Mouse (Mus musculus): ENCODE measurements around the gene Zic4. TPM values are rescaled to one million over a fixed set of nuclear protein-coding genes. Genes with fewer than 3 reads are reported as not detected.

The Zic4 gene
- polyA plus RNA-seq (2014; fragmentation: Nextera tagmentation; extraction: Ambion mirVana): not detected in 2 replicates

DNA sequence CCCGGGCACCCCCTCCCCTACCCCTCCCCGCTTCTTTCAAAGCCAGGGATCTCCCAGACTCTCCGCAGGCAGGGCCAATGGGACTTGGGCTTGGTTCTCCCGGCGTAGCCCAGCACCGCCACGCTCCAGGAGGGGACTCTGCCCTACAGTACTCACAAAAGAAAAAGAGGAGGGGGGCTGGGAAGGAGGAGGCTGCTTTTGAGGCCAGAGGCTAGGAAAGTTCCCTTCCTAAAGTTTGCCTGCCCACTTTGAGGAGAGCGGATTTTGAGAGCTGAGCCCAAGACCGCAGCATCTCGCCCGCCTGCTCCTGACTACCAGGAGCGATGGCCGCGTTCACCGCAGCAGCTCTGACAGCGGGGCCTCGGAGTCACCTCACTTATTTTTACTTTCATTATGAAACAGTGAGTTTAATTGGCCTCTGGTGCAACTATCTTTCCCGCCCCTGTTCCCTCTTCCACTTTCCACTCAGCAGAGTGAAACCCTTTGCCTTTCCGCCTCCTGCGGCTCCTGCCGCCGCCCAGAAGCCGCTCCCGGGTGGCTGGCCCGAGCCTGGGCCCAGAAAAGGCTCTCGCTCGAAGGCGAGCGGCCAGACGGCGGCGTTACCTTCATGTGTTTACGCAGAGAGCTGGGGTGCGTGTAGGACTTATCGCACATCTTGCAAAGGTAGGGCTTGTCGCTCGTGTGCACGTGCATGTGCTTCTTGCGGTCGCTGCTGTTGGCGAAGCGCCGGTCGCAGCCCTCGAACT is at the start of gene Zic4:
TSS of gene Zic4 (plus strand) at position 558 of the 746 bp plus-strand sequence.
- DNase-seq (peak; percentile 52), ATAC-seq (ENCODE audit: insufficient read depth) (peak; percentile 60; the same call in 1 of the 2 replicates)

DNA sequence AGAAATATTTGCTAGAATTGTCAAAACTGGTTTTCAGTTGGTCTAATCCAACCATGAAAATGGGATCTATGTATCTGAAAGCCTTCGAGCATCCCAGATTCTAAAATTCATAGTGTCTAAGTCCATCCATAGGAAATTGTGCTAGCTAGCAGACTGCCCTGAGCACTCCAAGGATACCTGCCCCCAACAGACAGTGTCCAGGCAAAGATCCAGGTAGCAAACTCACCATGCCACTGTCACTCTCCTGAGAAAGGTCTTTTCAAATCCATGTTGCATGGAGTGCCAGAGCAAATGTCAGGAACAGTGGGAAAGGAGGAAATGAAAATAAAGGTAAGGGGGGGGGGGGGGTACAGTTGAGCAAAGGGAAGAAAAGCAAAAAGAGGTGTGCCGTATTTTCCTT is 14.6 kb upstream of the Zic4 start:
- Histone ChIP-seq H3K4me2 (no peak overlapping the region), H3K36me3 (ENCODE audit: insufficient read depth) (no peaks in the 10 kb centered on the region), H3K4me3 (ENCODE audit: low read depth, low read length) (no peak overlapping the region), H3K9ac (no peak overlapping the region), H3K27me3 (ENCODE audit: insufficient read depth, low read length) (peaks cover 37% of the 10 kb centered on the region), H3K9me3 (ENCODE audit: low read depth, low read length) (no peaks in the 10 kb centered on the region), H3K27ac (ENCODE audit: low read depth) (no peak overlapping the region), H3K4me1 (ENCODE audit: insufficient read depth) (no peaks in the 10 kb centered on the region)
- TF ChIP-seq CTCF (IDR thresholded peaks at IDR 0.05; ENCODE audit: low read depth): no peak
- DNase-seq (no peak), ATAC-seq (ENCODE audit: insufficient read depth) (no peak)
- WGBS: 65% methylated on average over 2 of the region's 2 CpGs

More for the DNA sequence above, at the start of gene Zic4:
- no peak for TF ChIP-seq CTCF (IDR thresholded peaks at IDR 0.05; ENCODE audit: low read depth)
- under 1% methylated on average over 45 of the region's 45 CpGs for WGBS
- no peaks in the 10 kb centered on the region for H3K36me3 ChIP-seq (ENCODE audit: insufficient read depth)
- H3K9ac ChIP-seq: no peak within 1 kb of the TSS; the same call in 1 of the 2 replicates
- H3K4me2 ChIP-seq: peak within 1 kb of the TSS; percentile 50
- H3K27ac ChIP-seq (ENCODE audit: low read depth): no peak within 1 kb of the TSS
- peak within 1 kb of the TSS; percentile 30 for H3K4me3 ChIP-seq (ENCODE audit: low read depth, low read length)
- H3K4me1 ChIP-seq (ENCODE audit: insufficient read depth): no peaks in the 10 kb centered on the region
- H3K27me3 ChIP-seq (ENCODE audit: insufficient read depth, low read length): peaks cover 93% of the 10 kb centered on the region
- no peaks in the 10 kb centered on the region for H3K9me3 ChIP-seq (ENCODE audit: low read depth, low read length)

DNA sequence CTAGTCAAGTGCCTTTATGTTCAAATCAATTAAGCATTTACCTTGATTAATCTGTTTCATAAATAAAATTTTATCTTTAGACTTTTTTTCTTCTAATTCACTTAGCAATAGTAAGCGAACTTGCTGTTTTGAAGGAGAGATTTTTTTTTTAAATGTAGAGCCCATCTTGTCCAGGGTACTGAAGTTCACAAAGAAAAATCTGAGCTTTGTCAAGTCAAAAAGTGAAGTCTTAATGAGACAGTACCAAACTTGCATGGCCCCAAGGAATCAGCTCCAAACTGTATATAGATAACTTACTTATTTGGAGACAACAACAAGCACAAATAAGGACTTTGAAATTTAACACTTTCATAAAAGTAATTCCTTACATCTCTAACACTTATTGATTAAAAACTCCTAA is 13.5 kb upstream of the Zic4 start:
- no peak overlapping the region for H3K9ac ChIP-seq
- no peak overlapping the region for H3K4me3 ChIP-seq (ENCODE audit: low read depth, low read length)
- no peaks in the 10 kb centered on the region for H3K36me3 ChIP-seq (ENCODE audit: insufficient read depth)
- H3K4me2 ChIP-seq: no peak overlapping the region
- peaks cover 49% of the 10 kb centered on the region for H3K27me3 ChIP-seq (ENCODE audit: insufficient read depth, low read length)
- ATAC-seq (ENCODE audit: insufficient read depth) (no peak), DNase-seq (no peak)
- no peaks in the 10 kb centered on the region for H3K4me1 ChIP-seq (ENCODE audit: insufficient read depth)
- no peak for TF ChIP-seq CTCF (IDR thresholded peaks at IDR 0.05; ENCODE audit: low read depth)
- no peak overlapping the region for H3K27ac ChIP-seq (ENCODE audit: low read depth)
- no peaks in the 10 kb centered on the region for H3K9me3 ChIP-seq (ENCODE audit: low read depth, low read length)
- WGBS: 47% methylated on average over 1 of the region's 1 CpGs

DNA sequence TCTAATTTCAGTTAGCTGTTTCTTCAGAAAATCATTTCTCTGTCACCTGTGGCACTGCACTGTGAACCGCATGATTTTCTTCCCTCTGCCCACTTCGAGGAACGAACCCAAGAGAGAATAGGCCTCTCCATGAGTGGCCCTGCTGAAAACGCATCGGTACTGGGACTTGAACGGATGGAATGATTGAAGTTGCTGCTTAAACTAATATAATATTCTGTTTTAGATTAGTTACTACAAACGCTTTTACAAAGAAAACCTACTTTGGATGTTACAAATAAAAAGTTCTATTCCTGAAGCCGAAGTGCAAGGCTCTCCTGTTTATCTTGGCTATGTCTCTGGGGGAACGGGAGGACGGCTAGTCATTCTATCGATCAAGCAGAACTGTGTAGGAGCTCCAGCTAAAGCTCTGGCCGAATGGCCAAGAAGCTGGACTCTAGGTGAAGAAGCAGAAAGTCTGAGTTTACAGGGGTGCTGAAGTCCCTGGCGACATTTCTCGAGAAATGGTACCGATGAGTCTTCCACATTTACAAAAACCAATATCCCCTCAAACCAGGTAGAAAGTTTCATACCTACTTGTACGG is 11.9 kb upstream of the Zic4 start:
- Histone ChIP-seq H3K36me3 (ENCODE audit: insufficient read depth) (no peaks in the 10 kb centered on the region), H3K4me2 (no peak overlapping the region), H3K9me3 (ENCODE audit: low read depth, low read length) (no peaks in the 10 kb centered on the region), H3K4me1 (ENCODE audit: insufficient read depth) (no peaks in the 10 kb centered on the region), H3K9ac (no peak overlapping the region), H3K4me3 (ENCODE audit: low read depth, low read length) (no peak overlapping the region), H3K27me3 (ENCODE audit: insufficient read depth, low read length) (peaks cover 64% of the 10 kb centered on the region), H3K27ac (ENCODE audit: low read depth) (no peak overlapping the region)
- DNase-seq (no peak), ATAC-seq (ENCODE audit: insufficient read depth) (no peak)
- TF ChIP-seq CTCF (IDR thresholded peaks at IDR 0.05; ENCODE audit: low read depth): no peak
- 1% methylated on average over 16 of the region's 16 CpGs for WGBS

DNA sequence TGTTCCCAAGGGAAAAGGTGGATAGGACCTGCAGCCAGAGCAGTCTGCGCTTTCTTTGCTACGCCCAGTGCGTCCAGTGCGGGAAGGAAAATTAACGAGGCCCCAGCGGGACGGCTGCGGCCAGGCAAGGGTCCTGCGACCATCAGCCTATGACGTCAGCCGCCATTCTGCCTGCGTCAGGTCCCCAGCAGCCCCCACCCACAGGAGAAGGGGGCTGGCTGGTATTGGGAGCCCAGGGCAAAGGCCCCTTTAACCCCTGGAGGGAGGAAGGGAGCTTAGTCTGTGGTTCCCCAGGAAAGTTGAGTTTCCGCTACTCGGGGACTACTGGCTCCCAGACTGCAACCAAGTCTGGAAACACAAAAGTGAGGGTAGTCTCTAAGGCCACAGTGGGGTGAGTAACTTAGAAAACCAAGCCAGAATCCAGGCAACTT is 11.3 kb upstream of the Zic4 start:
- Histone ChIP-seq H3K4me3 (ENCODE audit: low read depth, low read length) (no peak overlapping the region), H3K27me3 (ENCODE audit: insufficient read depth, low read length) (peaks cover 70% of the 10 kb centered on the region), H3K9ac (no peak overlapping the region), H3K4me1 (ENCODE audit: insufficient read depth) (no peaks in the 10 kb centered on the region), H3K36me3 (ENCODE audit: insufficient read depth) (no peaks in the 10 kb centered on the region), H3K27ac (ENCODE audit: low read depth) (no peak overlapping the region), H3K9me3 (ENCODE audit: low read depth, low read length) (no peaks in the 10 kb centered on the region), H3K4me2 (no peak overlapping the region)
- DNase-seq: no peak
- no peak for TF ChIP-seq CTCF (IDR thresholded peaks at IDR 0.05; ENCODE audit: low read depth)
- WGBS: 1% methylated on average over 14 of the region's 14 CpGs
- no peak for ATAC-seq (ENCODE audit: insufficient read depth)

DNA sequence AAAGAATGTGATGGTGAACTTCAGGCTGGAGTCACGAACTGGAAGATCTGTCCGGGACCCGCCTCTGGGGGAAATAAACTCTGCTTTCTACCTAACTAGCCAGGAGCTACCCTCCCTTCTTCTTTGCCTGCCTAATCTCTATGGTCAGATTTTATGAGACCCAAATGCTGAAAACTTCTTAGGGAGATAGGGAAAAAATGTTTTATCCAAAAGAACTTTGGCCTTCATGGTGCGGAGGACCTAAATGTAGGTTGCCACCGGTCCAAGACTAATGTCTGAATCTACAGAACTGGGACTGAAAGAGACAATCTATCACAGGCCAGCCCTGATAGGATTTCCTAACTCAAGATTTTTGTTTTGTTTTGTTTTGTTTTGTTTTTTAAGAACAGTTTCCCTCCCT is 10.9 kb upstream of the Zic4 start:
- DNase-seq (no peak), ATAC-seq (ENCODE audit: insufficient read depth) (no peak)
- H3K9ac ChIP-seq: no peak overlapping the region
- WGBS: 2% methylated on average over 5 of the region's 5 CpGs
- no peak for TF ChIP-seq CTCF (IDR thresholded peaks at IDR 0.05; ENCODE audit: low read depth)
- H3K27me3 ChIP-seq (ENCODE audit: insufficient read depth, low read length): peaks cover 75% of the 10 kb centered on the region
- H3K36me3 ChIP-seq (ENCODE audit: insufficient read depth): no peaks in the 10 kb centered on the region
- no peak overlapping the region for H3K4me3 ChIP-seq (ENCODE audit: low read depth, low read length)
- no peaks in the 10 kb centered on the region for H3K9me3 ChIP-seq (ENCODE audit: low read depth, low read length)
- no peak overlapping the region for H3K4me2 ChIP-seq
- H3K4me1 ChIP-seq (ENCODE audit: insufficient read depth): no peaks in the 10 kb centered on the region
- H3K27ac ChIP-seq (ENCODE audit: low read depth): no peak overlapping the region

DNA sequence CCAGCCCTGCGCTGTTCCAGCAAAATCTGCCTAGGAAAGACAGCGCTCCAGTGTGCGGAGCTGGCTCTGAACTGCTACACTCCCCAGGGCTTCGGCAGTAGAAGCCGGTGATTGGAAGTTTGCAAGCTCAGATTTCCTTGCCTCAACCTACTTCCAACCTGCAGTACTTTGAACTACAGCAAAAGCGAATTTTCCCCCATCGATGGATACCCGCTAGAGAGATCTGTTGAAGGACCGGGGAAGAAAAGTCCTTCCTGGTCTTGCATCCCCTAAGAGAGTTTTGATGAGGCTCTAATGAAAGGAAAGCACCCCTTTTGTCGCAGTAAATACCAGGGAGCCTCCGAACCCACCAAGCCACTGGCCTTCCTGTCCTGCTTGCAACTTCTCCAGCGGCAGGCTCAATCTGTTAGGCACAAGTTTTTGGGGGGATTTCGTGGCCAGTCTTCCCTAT is 10.2 kb upstream of the Zic4 start:
- no peak for TF ChIP-seq CTCF (IDR thresholded peaks at IDR 0.05; ENCODE audit: low read depth)
- 2% methylated on average over 13 of the region's 13 CpGs for WGBS
- ATAC-seq (ENCODE audit: insufficient read depth) (no peak), DNase-seq (no peak)
- no peak overlapping the region for H3K27ac ChIP-seq (ENCODE audit: low read depth)
- no peak overlapping the region for H3K4me3 ChIP-seq (ENCODE audit: low read depth, low read length)
- no peak overlapping the region for H3K9ac ChIP-seq
- H3K36me3 ChIP-seq (ENCODE audit: insufficient read depth): no peaks in the 10 kb centered on the region
- H3K4me2 ChIP-seq: no peak overlapping the region
- H3K9me3 ChIP-seq (ENCODE audit: low read depth, low read length): no peaks in the 10 kb centered on the region
- H3K4me1 ChIP-seq (ENCODE audit: insufficient read depth): no peaks in the 10 kb centered on the region
- peaks cover 81% of the 10 kb centered on the region for H3K27me3 ChIP-seq (ENCODE audit: insufficient read depth, low read length)
